Mouse (Mus musculus) kidney, adult 9 months (tissue): ENCODE measurements around the gene Rassf5.
"Not testable (repeated sequence)": the region's sequence is repeated elsewhere in the genome, so short reads cannot be mapped to it uniquely, and the experiment has no call there.

ENCODE experiments used
- DNase-seq: peaks from one replicate; pipeline ENCODE4 v3.0.0; 2022

Gene Rassf5

GRCm38 (mm10) chr1:131177249-131177648 is 67.8 kb downstream of the Rassf5 start:
- DNase-seq = no peak

GRCm38 (mm10) chr1:131175819-131176218 is 69.2 kb downstream of the Rassf5 start:
- no peak for DNase-seq

GRCm38 (mm10) chr1:131175189-131175588 is 69.9 kb downstream of the Rassf5 start:
- no peak for DNase-seq

GRCm38 (mm10) chr1:131174299-131174861 is 70.7 kb downstream of the Rassf5 start:
- DNase-seq = no peak

- peak; percentile 28 for DNase-seq
Observed at GRCm38 (mm10) chr1:131173809-131174208, 71.2 kb downstream of the Rassf5 start.

- DNase-seq = peak; percentile 40
Observed at GRCm38 (mm10) chr1:131173001-131173400, 72.1 kb downstream of the Rassf5 start.

GRCm38 (mm10) chr1:131167612-131168011 is 77.4 kb downstream of the Rassf5 start:
- no peak for DNase-seq

DNA sequence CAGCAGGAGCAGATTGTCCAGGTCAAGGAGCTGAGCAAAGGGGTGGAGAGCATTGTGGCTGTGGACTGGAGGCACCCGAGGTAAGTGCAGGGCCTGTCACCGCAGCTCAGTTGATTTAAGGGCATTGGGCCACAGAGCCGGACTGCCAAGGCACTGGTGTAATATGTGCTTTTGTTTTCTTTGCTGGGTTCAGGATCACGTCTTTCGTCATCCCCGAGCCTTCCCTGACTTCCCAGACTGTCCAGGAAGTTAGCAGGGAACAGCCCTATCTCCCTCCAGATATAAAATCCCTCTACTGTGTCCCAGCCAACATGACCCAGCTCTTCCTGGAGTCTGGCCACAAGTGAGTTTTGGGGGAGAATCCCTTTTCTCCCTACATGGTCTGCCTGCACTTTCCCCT is 80.6 kb downstream of the Rassf5 start:
- no peak for DNase-seq

- DNase-seq = no peak
Observed at GRCm38 (mm10) chr1:131161091-131161490, 84.0 kb downstream of the Rassf5 start.

GRCm38 (mm10) chr1:131159573-131160327 is 85.3 kb downstream of the Rassf5 start:
- not testable (repeated sequence) for DNase-seq

GRCm38 (mm10) chr1:131155456-131155855 is 89.6 kb downstream of the Rassf5 start:
- peak; percentile 39 for DNase-seq

DNA sequence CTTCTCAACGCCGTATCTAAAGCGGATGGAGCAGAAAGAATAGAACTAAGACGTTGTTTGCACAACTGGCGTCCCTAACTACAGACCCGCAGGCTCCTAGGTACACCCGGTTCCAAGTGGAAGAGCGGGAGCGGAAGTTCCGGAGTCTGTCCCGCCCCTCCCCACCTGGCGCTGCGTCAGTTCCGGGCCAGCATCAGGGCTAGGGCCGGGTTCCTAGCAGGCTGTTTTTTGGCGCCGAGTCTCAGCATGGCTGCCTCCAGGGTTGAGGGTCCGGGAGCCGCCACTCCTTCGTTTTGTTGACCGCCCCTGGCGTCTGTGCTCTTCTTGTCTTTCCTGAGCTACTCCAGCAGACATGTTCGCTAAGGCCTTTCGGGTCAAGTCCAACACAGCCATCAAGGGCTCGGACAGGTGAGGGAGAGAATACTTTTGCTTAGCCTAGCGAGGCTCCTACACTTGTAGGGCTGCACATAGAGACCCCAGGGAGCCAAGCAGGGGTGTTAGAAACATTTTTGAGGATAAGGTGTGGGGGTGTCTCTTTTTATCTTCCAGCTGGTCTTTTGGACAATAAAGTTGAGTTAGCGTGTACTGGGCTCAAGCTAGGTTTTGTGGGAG is 91.9 kb downstream of the Rassf5 start, which contains the start of gene Eif2d:
Gene Eif2d (plus strand): TSS at position 164 of the 612 bp plus-strand sequence.
- DNase-seq = peak; percentile 90

GRCm38 (mm10) chr1:131149496-131149895 is 95.6 kb downstream of the Rassf5 start:
- DNase-seq = no peak

- no peak for DNase-seq
Observed at GRCm38 (mm10) chr1:131146181-131146614, 98.9 kb downstream of the Rassf5 start.

- not testable (repeated sequence) for DNase-seq
Observed at GRCm38 (mm10) chr1:131145222-131145621, 99.8 kb downstream of the Rassf5 start.

DNA sequence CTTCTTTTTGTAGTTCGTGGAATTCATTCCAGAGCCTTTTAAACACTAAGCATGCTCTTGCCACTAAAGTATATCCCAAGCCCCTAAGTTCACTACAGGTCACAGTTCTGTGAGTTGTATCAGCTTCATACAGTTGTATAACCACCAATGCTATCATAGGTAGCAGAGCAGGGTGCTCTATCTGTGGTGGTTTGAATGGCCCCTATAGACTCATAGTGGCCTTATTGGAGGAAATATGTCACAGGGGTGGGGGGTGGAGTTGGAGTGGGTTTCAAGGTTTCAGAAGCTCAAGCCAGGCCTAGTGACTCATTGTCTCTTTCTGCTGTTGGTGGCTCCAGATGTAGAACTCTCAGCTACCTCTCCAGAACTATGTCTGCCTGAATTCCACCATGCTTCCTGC is 102.6 kb downstream of the Rassf5 start:
- no peak for DNase-seq

- DNase-seq = no peak
Observed at GRCm38 (mm10) chr1:131141449-131141848, 103.6 kb downstream of the Rassf5 start.

- DNase-seq = no peak
Observed at GRCm38 (mm10) chr1:131139102-131140095, 105.7 kb downstream of the Rassf5 start.

DNA sequence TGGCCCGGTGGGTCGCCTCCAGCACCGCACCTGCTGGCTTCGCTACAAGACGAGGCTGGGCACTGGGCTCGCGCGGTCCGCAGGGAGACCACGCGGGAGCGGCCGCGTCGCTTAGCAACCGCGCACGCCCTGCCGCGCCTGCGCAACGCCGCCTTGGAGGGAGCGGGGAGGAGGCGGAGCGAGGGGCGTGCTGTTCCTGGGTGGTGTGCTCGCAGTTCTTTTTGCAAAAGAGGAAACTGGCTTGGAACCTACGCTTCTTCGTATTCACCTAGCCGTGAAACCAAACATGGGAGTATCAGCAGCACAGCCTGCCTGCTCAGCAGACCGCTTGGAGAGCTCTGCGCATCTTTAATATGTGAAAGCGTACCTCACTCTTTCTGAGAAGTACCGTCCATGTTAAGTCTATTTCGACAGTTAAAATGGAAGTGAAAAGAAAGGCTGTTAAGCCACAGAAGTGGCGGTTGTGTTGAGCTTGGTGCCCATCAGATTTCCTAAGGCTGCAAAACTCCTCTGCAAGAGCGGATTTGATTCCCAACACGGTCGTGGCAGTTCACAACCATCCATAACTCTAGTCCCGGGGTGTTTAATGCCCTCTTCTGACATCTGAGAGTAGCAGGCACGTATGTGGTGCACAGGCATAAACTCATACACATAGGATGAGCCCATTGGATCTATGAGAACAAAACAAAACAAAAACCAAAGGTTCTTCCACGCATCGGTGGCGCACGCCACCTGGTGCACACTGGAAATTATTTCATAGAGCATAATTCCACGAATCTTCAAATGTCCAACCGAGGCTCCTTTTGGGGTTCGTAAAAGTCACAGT is 106.7 kb downstream of the Rassf5 start, which contains the start of gene Dyrk3:
Gene Dyrk3 (minus strand): TSS at position 150 of the 826 bp plus-strand sequence.
- peak; percentile 89 for DNase-seq

DNA sequence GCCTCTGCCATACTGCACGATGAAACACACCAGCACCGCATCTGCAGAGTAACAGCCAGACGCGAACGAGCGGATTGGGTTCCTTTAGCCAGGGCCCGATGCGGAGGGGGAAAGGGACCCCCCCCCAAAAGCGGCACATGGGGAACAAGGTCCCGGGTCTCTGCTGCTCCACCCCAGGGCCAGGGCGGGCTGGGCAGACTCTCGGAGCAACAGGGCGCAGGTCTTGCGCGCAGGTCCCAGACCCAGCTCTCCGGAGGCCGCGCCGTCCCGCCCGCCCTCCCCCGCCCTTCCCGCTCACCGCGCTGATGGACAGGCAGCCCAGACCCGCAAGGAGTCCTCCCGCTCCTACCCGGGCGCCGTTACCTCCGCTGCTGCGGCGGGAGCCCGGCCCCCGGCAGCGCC is 107.3 kb downstream of the Rassf5 start:
- DNase-seq = no peak

DNA sequence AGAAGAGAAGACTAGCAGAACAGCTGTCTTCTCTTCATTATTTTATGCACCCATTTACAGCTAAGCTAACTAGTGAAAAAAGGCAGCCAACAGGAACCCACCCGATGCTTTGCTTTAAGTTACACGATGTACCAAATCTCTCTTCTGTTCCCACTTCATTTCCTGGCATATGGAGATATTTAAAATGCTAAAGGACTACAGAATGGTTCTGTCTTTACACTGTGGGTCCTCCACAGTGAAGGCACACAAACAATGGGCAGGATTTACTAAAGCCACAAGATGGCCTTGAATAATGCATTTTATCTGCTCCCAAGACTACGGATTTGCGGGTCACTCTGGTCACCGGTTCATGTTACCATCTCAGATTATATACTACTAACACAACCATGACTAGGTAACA is 107.9 kb downstream of the Rassf5 start:
- no peak for DNase-seq
